Mouse (Mus musculus): ENCODE measurements around the gene Dnajc17. TPM values are rescaled to one million over a fixed set of nuclear protein-coding genes. Genes with fewer than 3 reads are reported as not detected.

Dnajc17 gene
- total and polyA plus RNA-seq, 3 experiments, result 14.7 to 15.8 TPM; not detected in 1

GRCm38 (mm10) chr2:119237210-119237870 lies 28.7 kb upstream of the Dnajc17 start, which contains the start of gene Spint1:
Spint1 (plus strand) TSS chr2:119237362.
- peaks cover 0 to 8% of the 10 kb centered on the region in 2 experiments; a peak in 2 of 4 replicates for H3K36me3 ChIP-seq (ENCODE audit: control insufficient read depth in 1 of 2, insufficient read depth in 2 of 2, low read length in 2 of 2)
- peaks cover 2 to 13% of the 10 kb centered on the region in 2 experiments; a peak in 3 of 4 replicates for H3K4me1 ChIP-seq (ENCODE audit: control insufficient read depth in 1 of 2, insufficient read depth in 2 of 2, low read length in 2 of 2)
- TF ChIP-seq JUND (IDR thresholded peaks at IDR 0.05; ENCODE audit: low read depth, low read length), result no peak
- no peak for TF ChIP-seq SIN3A (IDR thresholded peaks at IDR 0.05; ENCODE audit: low read length)
- no peak for TF ChIP-seq ZC3H11A (IDR thresholded peaks at IDR 0.05; ENCODE audit: low read depth, low read length)
- no peak for TF ChIP-seq MAFK (IDR thresholded peaks at IDR 0.05; ENCODE audit: borderline replicate concordance, low read depth, low read length)
- no peak for TF ChIP-seq BHLHE40 (IDR thresholded peaks at IDR 0.05; ENCODE audit: borderline replicate concordance, low read depth, low read length)
- no peak for TF ChIP-seq CHD2 (IDR thresholded peaks at IDR 0.05; ENCODE audit: low read length)
- TF ChIP-seq MXI1 (IDR thresholded peaks at IDR 0.05; ENCODE audit: low read depth, low read length), result no peak
- TF ChIP-seq ETS1 (IDR thresholded peaks at IDR 0.05; ENCODE audit: low read depth, low read length), result no peak
- TF ChIP-seq ZNF384 (IDR thresholded peaks at IDR 0.05; ENCODE audit: low read depth, low read length), result no peak
- no peak for TF ChIP-seq POLR2A (IDR thresholded peaks at IDR 0.05; ENCODE audit: control insufficient read depth in 1 of 2, insufficient read depth in 1 of 2, low read depth in 1 of 2, low read length in 2 of 2, poor library complexity in 1 of 2)
- no peak for TF ChIP-seq KAT2A (conservative IDR thresholded peaks at IDR 0.05; ENCODE audit: low read depth, low read length)
- no peak for TF ChIP-seq NELFE (IDR thresholded peaks at IDR 0.05; ENCODE audit: low read depth, low read length)
- H3K4me3 ChIP-seq (ENCODE audit: control insufficient read depth in 1 of 2, insufficient read depth in 1 of 2, low read depth in 2 of 2, low read length in 2 of 2), result no peak within 1 kb of the TSS
- no peak for DNase-seq (ENCODE audit: low read depth, low spot score)
- no peaks in the 10 kb centered on the region for H3K9me3 ChIP-seq (replicated peaks; ENCODE audit: insufficient read depth, low read length)
- H3K27ac ChIP-seq (ENCODE audit: control insufficient read depth, low read depth, low read length), result no peak within 1 kb of the TSS
- peaks cover 0 to 2% of the 10 kb centered on the region in 2 experiments; a peak in 1 of 4 replicates for H3K27me3 ChIP-seq (ENCODE audit: control insufficient read depth in 1 of 2, insufficient read depth in 2 of 2, low read length in 2 of 2)
- no peak within 1 kb of the TSS for H3K9ac ChIP-seq (ENCODE audit: control insufficient read depth, low read depth, low read length, poor library complexity, severe bottlenecking)
- H3K79me2 ChIP-seq (ENCODE audit: control insufficient read depth, insufficient read depth, low read length, poor library complexity), result no peaks in the 10 kb centered on the region

GRCm38 (mm10) chr2:119236682-119237209 lies 28.2 kb upstream of the Dnajc17 start:
- DNase-seq (ENCODE audit: low read depth, low spot score), result no peak
- no peak overlapping the region for H3K9ac ChIP-seq (ENCODE audit: control insufficient read depth, low read depth, low read length, poor library complexity, severe bottlenecking)
- no peak overlapping the region for H3K4me3 ChIP-seq (ENCODE audit: control insufficient read depth in 1 of 2, insufficient read depth in 1 of 2, low read depth in 2 of 2, low read length in 2 of 2)
- no peaks in the 10 kb centered on the region for H3K9me3 ChIP-seq (replicated peaks; ENCODE audit: insufficient read depth, low read length)
- H3K36me3 ChIP-seq (ENCODE audit: control insufficient read depth in 1 of 2, insufficient read depth in 2 of 2, low read length in 2 of 2), result peaks cover 0 to 8% of the 10 kb centered on the region in 2 experiments; a peak in 2 of 4 replicates
- TF ChIP-seq MYB (IDR thresholded peaks at IDR 0.05; ENCODE audit: low read depth, low read length), result no peak
- TF ChIP-seq TCF12 (IDR thresholded peaks at IDR 0.05; ENCODE audit: low read depth, low read length), result no peak
- TF ChIP-seq ZC3H11A (IDR thresholded peaks at IDR 0.05; ENCODE audit: low read depth, low read length), result no peak
- no peak for TF ChIP-seq E2F4 (IDR thresholded peaks at IDR 0.05; ENCODE audit: borderline replicate concordance, low read depth, low read length)
- no peak for TF ChIP-seq NRF1 (IDR thresholded peaks at IDR 0.05; ENCODE audit: insufficient read depth, low read depth, low read length, poor library complexity, severe bottlenecking)
- no peak for TF ChIP-seq CHD1 (IDR thresholded peaks at IDR 0.05; ENCODE audit: low read depth, low read length)
- no peak for TF ChIP-seq ELF1 (IDR thresholded peaks at IDR 0.05; ENCODE audit: low read depth, low read length)
- no peak for TF ChIP-seq POLR2AphosphoS2 (IDR thresholded peaks at IDR 0.05; ENCODE audit: low read length)
- no peak for TF ChIP-seq RAD21 (IDR thresholded peaks at IDR 0.05; ENCODE audit: low read depth, low read length)
- no peak for TF ChIP-seq MEF2A (IDR thresholded peaks at IDR 0.05; ENCODE audit: extremely low read depth, insufficient replicate concordance, low read depth, low read length, poor library complexity, severe bottlenecking)
- TF ChIP-seq BHLHE40 (IDR thresholded peaks at IDR 0.05; ENCODE audit: borderline replicate concordance, low read depth, low read length), result no peak
- no peak for TF ChIP-seq CTCF (IDR thresholded peaks at IDR 0.05 in 2 of 3, conservative IDR thresholded peaks at IDR 0.05 in 1 of 3; ENCODE audit: control insufficient read depth in 1 of 3, insufficient read depth in 1 of 3, low read depth in 2 of 3, low read length in 3 of 3, poor library complexity in 1 of 3, severe bottlenecking in 1 of 3)
- TF ChIP-seq TAL1 (IDR thresholded peaks at IDR 0.05; ENCODE audit: low read length), result no peak
- no peak for TF ChIP-seq KAT2A (conservative IDR thresholded peaks at IDR 0.05; ENCODE audit: low read depth, low read length)
- no peak for TF ChIP-seq CHD2 (IDR thresholded peaks at IDR 0.05; ENCODE audit: low read length)
- TF ChIP-seq HCFC1 (IDR thresholded peaks at IDR 0.05; ENCODE audit: low read depth, low read length), result no peak
- no peak for TF ChIP-seq ZKSCAN1 (IDR thresholded peaks at IDR 0.05; ENCODE audit: low read depth, low read length)
- TF ChIP-seq MXI1 (IDR thresholded peaks at IDR 0.05; ENCODE audit: low read depth, low read length), result no peak
- TF ChIP-seq MYC (IDR thresholded peaks at IDR 0.05; ENCODE audit: low read depth, low read length), result no peak
- peaks cover 2 to 12% of the 10 kb centered on the region in 2 experiments; a peak in 3 of 4 replicates for H3K4me1 ChIP-seq (ENCODE audit: control insufficient read depth in 1 of 2, insufficient read depth in 2 of 2, low read length in 2 of 2)
- no peak overlapping the region for H3K27ac ChIP-seq (ENCODE audit: control insufficient read depth, low read depth, low read length)
- no peaks in the 10 kb centered on the region for H3K79me2 ChIP-seq (ENCODE audit: control insufficient read depth, insufficient read depth, low read length, poor library complexity)
- H3K27me3 ChIP-seq (ENCODE audit: control insufficient read depth in 1 of 2, insufficient read depth in 2 of 2, low read length in 2 of 2), result peaks cover 0 to 2% of the 10 kb centered on the region in 2 experiments; a peak in 1 of 4 replicates

Data from MEL (cell line).